Mouse (Mus musculus) cerebellum, adult 2 months (tissue): ENCODE results near the gene Pgls.

Experiments
- CTCF ChIP-seq: fragments of 200-500 bp; IDR thresholded peaks from 2 replicates; pipeline ENCODE4 v1.5.1; 2011; ENCODE audit warnings: low read depth, mild to moderate bottlenecking, control low read depth, low read length, moderate library complexity, borderline replicate concordance; ENCODE audit not compliant: insufficient read depth
- POLR2A ChIP-seq: fragments of 200-500 bp; IDR thresholded peaks from 2 replicates; pipeline ENCODE4 v1.6.1; 2011; ENCODE audit warnings: low read length, control low read depth, borderline replicate concordance; ENCODE audit not compliant: insufficient read depth

DNA sequence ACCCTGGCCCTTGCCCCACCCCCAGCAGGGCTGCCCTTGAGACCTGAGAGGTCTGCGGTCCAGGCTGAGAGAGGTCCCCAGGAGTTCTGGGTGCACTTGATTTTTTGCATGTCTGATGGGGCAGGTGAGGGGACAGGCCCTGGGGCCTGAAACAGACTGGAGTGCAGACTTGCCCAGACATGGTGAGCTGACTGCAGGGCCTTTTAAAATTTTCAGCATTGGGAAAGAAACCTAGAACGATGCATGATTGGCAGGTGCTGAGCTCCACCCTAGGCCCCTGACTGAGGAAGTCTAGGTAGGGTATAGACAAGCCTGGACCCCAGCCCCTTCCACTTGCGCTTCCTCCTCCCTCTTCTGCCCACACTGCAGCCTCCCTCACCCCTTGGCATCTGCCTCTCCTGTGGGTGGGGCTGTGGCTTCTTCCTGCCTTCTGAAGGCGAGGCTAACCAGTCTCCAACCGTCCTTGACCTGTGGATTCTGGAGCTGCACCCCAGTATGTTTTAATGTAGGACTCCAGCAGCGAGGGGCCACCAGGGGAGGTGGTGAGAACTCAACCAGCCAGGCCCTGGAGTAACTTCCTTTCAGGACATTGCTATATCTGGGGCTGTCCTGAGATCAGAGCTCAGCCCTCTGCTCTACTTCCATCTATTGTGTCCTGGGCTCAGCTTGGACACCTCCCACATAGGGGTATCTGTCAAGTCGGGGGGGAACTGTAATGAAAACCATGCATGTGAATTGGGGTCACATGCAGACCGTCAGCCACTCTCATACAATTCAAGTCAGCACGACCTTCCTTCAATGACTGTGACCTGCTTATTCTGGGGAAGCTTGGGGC, 35.5 kb downstream of the Pgls start:
- TF ChIP-seq CTCF, result no peak
- no peak for TF ChIP-seq POLR2A
